Mouse (Mus musculus): ENCODE measurements at regions not wholly inside any gene's neighbourhood (a gene's known extent, or its start where the extent isn't known, plus 50 kb on each side); places are given as distances from the start of the nearest gene placed in this dataset.

- no peak overlapping the region for H3K27ac ChIP-seq (ENCODE audit: insufficient read depth, low read length)
- no peak for TF ChIP-seq EP300 (IDR thresholded peaks at IDR 0.05; ENCODE audit: insufficient read depth, low read depth, low read length)
- TF ChIP-seq CTCF (IDR thresholded peaks at IDR 0.05; ENCODE audit: low read depth, low read length) = no peak
- TF ChIP-seq POLR2A (IDR thresholded peaks at IDR 0.05; ENCODE audit: insufficient read depth, low read length) = no peak
Measured at GRCm38 (mm10) chrX:12900256-12900655, 138.4 kb upstream of the Med14 start.

GRCm38 (mm10) chrX:12891468-12891867 lies 129.6 kb upstream of the Med14 start:
- Histone ChIP-seq H3K4me1 (ENCODE audit: control insufficient read depth, insufficient read depth, low read length) (no peaks in the 10 kb centered on the region), H3K27ac (ENCODE audit: insufficient read depth, low read length) (no peak overlapping the region), H3K9me3 (replicated peaks; ENCODE audit: control insufficient read depth, insufficient read depth, low read length, poor library complexity, severe bottlenecking) (no peaks in the 10 kb centered on the region), H3K9ac (ENCODE audit: low read depth, poor library complexity, severe bottlenecking) (no peak overlapping the region), H3K4me3 (ENCODE audit: low read depth, low read length) (no peak overlapping the region), H3K27me3 (ENCODE audit: control insufficient read depth, insufficient read depth, low read length, poor library complexity, severe bottlenecking) (no peaks in the 10 kb centered on the region), H3K36me3 (ENCODE audit: control insufficient read depth, insufficient read depth, low read length, poor library complexity, severe bottlenecking) (no peaks in the 10 kb centered on the region)
- no peak for TF ChIP-seq POLR2A (IDR thresholded peaks at IDR 0.05; ENCODE audit: insufficient read depth, low read length)
- TF ChIP-seq EP300 (IDR thresholded peaks at IDR 0.05; ENCODE audit: insufficient read depth, low read depth, low read length) = no peak
- TF ChIP-seq CTCF (IDR thresholded peaks at IDR 0.05; ENCODE audit: low read depth, low read length) = no peak

More at GRCm38 (mm10) chrX:12900256-12900655, 138.4 kb upstream of the Med14 start:
- no peaks in the 10 kb centered on the region for H3K27me3 ChIP-seq (ENCODE audit: control insufficient read depth, insufficient read depth, low read length, poor library complexity, severe bottlenecking)
- H3K4me1 ChIP-seq (ENCODE audit: control insufficient read depth, insufficient read depth, low read length) = no peaks in the 10 kb centered on the region
- no peaks in the 10 kb centered on the region for H3K9me3 ChIP-seq (replicated peaks; ENCODE audit: control insufficient read depth, insufficient read depth, low read length, poor library complexity, severe bottlenecking)
- no peaks in the 10 kb centered on the region for H3K36me3 ChIP-seq (ENCODE audit: control insufficient read depth, insufficient read depth, low read length, poor library complexity, severe bottlenecking)
- no peak overlapping the region for H3K9ac ChIP-seq (ENCODE audit: low read depth, poor library complexity, severe bottlenecking)
- H3K4me3 ChIP-seq (ENCODE audit: low read depth, low read length) = no peak overlapping the region

- Histone ChIP-seq H3K27ac (ENCODE audit: insufficient read depth, low read length) (no peak overlapping the region), H3K4me3 (ENCODE audit: low read depth, low read length) (no peak overlapping the region), H3K4me1 (ENCODE audit: control insufficient read depth, insufficient read depth, low read length) (no peaks in the 10 kb centered on the region), H3K9ac (ENCODE audit: low read depth, poor library complexity, severe bottlenecking) (no peak overlapping the region), H3K36me3 (ENCODE audit: control insufficient read depth, insufficient read depth, low read length, poor library complexity, severe bottlenecking) (no peaks in the 10 kb centered on the region), H3K27me3 (ENCODE audit: control insufficient read depth, insufficient read depth, low read length, poor library complexity, severe bottlenecking) (no peaks in the 10 kb centered on the region), H3K9me3 (replicated peaks; ENCODE audit: control insufficient read depth, insufficient read depth, low read length, poor library complexity, severe bottlenecking) (no peaks in the 10 kb centered on the region)
- TF ChIP-seq CTCF (IDR thresholded peaks at IDR 0.05; ENCODE audit: low read depth, low read length) (no peak), EP300 (IDR thresholded peaks at IDR 0.05; ENCODE audit: insufficient read depth, low read depth, low read length) (no peak), POLR2A (IDR thresholded peaks at IDR 0.05; ENCODE audit: insufficient read depth, low read length) (no peak)
Measured at GRCm38 (mm10) chrX:12889482-12889808, 127.6 kb upstream of the Med14 start.

- Histone ChIP-seq H3K9ac (ENCODE audit: low read depth, poor library complexity, severe bottlenecking) (no peak overlapping the region), H3K27me3 (ENCODE audit: control insufficient read depth, insufficient read depth, low read length, poor library complexity, severe bottlenecking) (no peaks in the 10 kb centered on the region), H3K27ac (ENCODE audit: insufficient read depth, low read length) (no peak overlapping the region), H3K36me3 (ENCODE audit: control insufficient read depth, insufficient read depth, low read length, poor library complexity, severe bottlenecking) (no peaks in the 10 kb centered on the region), H3K4me3 (ENCODE audit: low read depth, low read length) (no peak overlapping the region), H3K9me3 (replicated peaks; ENCODE audit: control insufficient read depth, insufficient read depth, low read length, poor library complexity, severe bottlenecking) (no peaks in the 10 kb centered on the region), H3K4me1 (ENCODE audit: control insufficient read depth, insufficient read depth, low read length) (no peaks in the 10 kb centered on the region)
- TF ChIP-seq POLR2A (IDR thresholded peaks at IDR 0.05; ENCODE audit: insufficient read depth, low read length) = no peak
- no peak for TF ChIP-seq CTCF (IDR thresholded peaks at IDR 0.05; ENCODE audit: low read depth, low read length)
- TF ChIP-seq EP300 (IDR thresholded peaks at IDR 0.05; ENCODE audit: insufficient read depth, low read depth, low read length) = no peak
Measured at GRCm38 (mm10) chrX:12888708-12889481, 127.0 kb upstream of the Med14 start.

GRCm38 (mm10) chrX:12888010-12888707 lies 126.3 kb upstream of the Med14 start:
- H3K36me3 ChIP-seq (ENCODE audit: control insufficient read depth, insufficient read depth, low read length, poor library complexity, severe bottlenecking) = no peaks in the 10 kb centered on the region
- H3K4me3 ChIP-seq (ENCODE audit: low read depth, low read length) = no peak overlapping the region
- no peaks in the 10 kb centered on the region for H3K4me1 ChIP-seq (ENCODE audit: control insufficient read depth, insufficient read depth, low read length)
- no peak overlapping the region for H3K9ac ChIP-seq (ENCODE audit: low read depth, poor library complexity, severe bottlenecking)
- TF ChIP-seq EP300 (IDR thresholded peaks at IDR 0.05; ENCODE audit: insufficient read depth, low read depth, low read length) = no peak
- TF ChIP-seq CTCF (IDR thresholded peaks at IDR 0.05; ENCODE audit: low read depth, low read length) = no peak
- TF ChIP-seq POLR2A (IDR thresholded peaks at IDR 0.05; ENCODE audit: insufficient read depth, low read length) = no peak
- H3K27me3 ChIP-seq (ENCODE audit: control insufficient read depth, insufficient read depth, low read length, poor library complexity, severe bottlenecking) = no peaks in the 10 kb centered on the region
- no peaks in the 10 kb centered on the region for H3K9me3 ChIP-seq (replicated peaks; ENCODE audit: control insufficient read depth, insufficient read depth, low read length, poor library complexity, severe bottlenecking)
- no peak overlapping the region for H3K27ac ChIP-seq (ENCODE audit: insufficient read depth, low read length)

- Histone ChIP-seq H3K4me1 (ENCODE audit: control insufficient read depth, insufficient read depth, low read length) (no peaks in the 10 kb centered on the region), H3K27me3 (ENCODE audit: control insufficient read depth, insufficient read depth, low read length, poor library complexity, severe bottlenecking) (no peaks in the 10 kb centered on the region), H3K27ac (ENCODE audit: insufficient read depth, low read length) (no peak overlapping the region), H3K9ac (ENCODE audit: low read depth, poor library complexity, severe bottlenecking) (no peak overlapping the region), H3K36me3 (ENCODE audit: control insufficient read depth, insufficient read depth, low read length, poor library complexity, severe bottlenecking) (no peaks in the 10 kb centered on the region), H3K4me3 (ENCODE audit: low read depth, low read length) (no peak overlapping the region), H3K9me3 (replicated peaks; ENCODE audit: control insufficient read depth, insufficient read depth, low read length, poor library complexity, severe bottlenecking) (no peaks in the 10 kb centered on the region)
- TF ChIP-seq POLR2A (IDR thresholded peaks at IDR 0.05; ENCODE audit: insufficient read depth, low read length) (no peak), EP300 (IDR thresholded peaks at IDR 0.05; ENCODE audit: insufficient read depth, low read depth, low read length) (no peak), CTCF (IDR thresholded peaks at IDR 0.05; ENCODE audit: low read depth, low read length) (no peak)
Measured at GRCm38 (mm10) chrX:12887516-12887915, 125.6 kb upstream of the Med14 start.
